19 mouse cellular contexts compared by ENCODE assay signal in genomic region chr7:3825599-3825998, GRCm38 (mm10). TPM values are rescaled to one million over a fixed set of nuclear protein-coding genes. Genes with fewer than 3 reads are reported as not detected.
DNase-seq lines count a peak whose midpoint lies in the region; ATAC-seq and TF ChIP-seq lines count a peak whose summit lies in the region.
"Not testable (repeated sequence)": the region's sequence is repeated elsewhere in the genome, so short reads cannot be mapped to it uniquely, and the experiment has no call there.
"Had no signal": no experiment of that assay in that cellular context is flagged by ENCODE, and none has a peak within 500 bp of the region (broad histone marks: within the 10 kb centered on the region; RNA-seq: fewer than 3 reads in every experiment).

TSS of gene Gm15448 (minus strand) at chr7:3825687.

- not testable (repeated sequence) for TF ChIP-seq CTCF in bone marrow, adult 2 months (IDR thresholded peaks at IDR 0.05; ENCODE audit: control insufficient read depth, insufficient read depth, low read length)

- TF ChIP-seq POLR2A in bone marrow, adult 2 months (IDR thresholded peaks at IDR 0.05; ENCODE audit: borderline replicate concordance, control insufficient read depth, low read depth, low read length) = not testable (repeated sequence)

- peak; percentile 35; the same call in 1 of the 2 replicates for ATAC-seq in granulocyte monocyte progenitor cell, adult 5-6 weeks (replicated peaks; ENCODE audit: poor library complexity, severe bottlenecking)
- ATAC-seq in megakaryocyte, adult 5-6 weeks (ENCODE audit: poor library complexity, severe bottlenecking) = peak; percentile 54
- ATAC-seq in neutrophil, adult 5-6 weeks (ENCODE audit: extremely low read depth, insufficient number of reproducible peaks, low FRiP score, poor library complexity, severe bottlenecking) = peak; percentile 66

- not testable (repeated sequence) for H3K4me3 ChIP-seq in bone marrow, adult 2 months (replicated peaks; ENCODE audit: control insufficient read depth, low read depth, low read length)

- peak; percentile 20 for DNase-seq in lung, postnatal 25 days (ENCODE audit: low spot score)
- peak; percentile 58 to 60 for DNase-seq in spleen, postnatal 36 days (ENCODE audit: low spot score in 2 of 2)

- H3K27ac ChIP-seq in bone marrow, adult 2 months (ENCODE audit: control insufficient read depth, insufficient read depth, low read depth, low read length, poor library complexity) = peak within 1 kb of the TSS; percentile 75

- WGBS in bone marrow, adult 2 months = 0% methylated on average over 1 of the region's 3 CpGs

- not testable (repeated sequence) for H3K4me1 ChIP-seq in bone marrow, adult 2 months (ENCODE audit: control insufficient read depth, insufficient read depth, low read length)

RNA-seq across cellular contexts. Expression of gene Gm15448, which starts in this region (rescaled TPM):
- 0.72 and 4.4 TPM in 2 replicates for polyA plus RNA-seq in bone marrow, adult 2 months (2011; ENCODE audit: insufficient read depth, insufficient read length, low replicate concordance, missing spikeins)
- not detected in 2 replicates for total RNA-seq in granulocyte monocyte progenitor cell, adult 5-6 weeks (2014; fragmentation: Nextera tagmentation)
- 0.52 TPM in 1 of 2 replicates, not detected in the other for total RNA-seq in granulocyte monocyte progenitor cell, adult 5-6 weeks (2017)
- total RNA-seq in megakaryocyte, adult 5-6 weeks (2015) = 18.7 and 22.7 TPM in 2 replicates
- 22.1 and 25.4 TPM in 2 replicates for total RNA-seq in megakaryocyte, adult 5-6 weeks (2017)
- 36.3 and 41.7 TPM in 2 replicates for total RNA-seq in neutrophil, adult 5-6 weeks (2017)
- total RNA-seq: adrenal gland, postnatal 14 days; forebrain, postnatal 0 days had no signal
- polyA plus RNA-seq: activated CD4-positive, CD25-positive, alpha-beta regulatory T cell, adult 4 months; cerebellum, adult 2 months; cortical plate, adult 2 months; embryonic facial prominence, embryonic 10.5 days; embryonic facial prominence, embryonic 12.5 days; embryonic facial prominence, embryonic 14.5 days; forebrain, embryonic 11.5 days; forebrain, embryonic 13.5 days; forebrain, embryonic 15.5 days; forebrain, postnatal 0 days; G1E; Patski had no signal

Comparison
In these comparisons a context has a peak if more than half of its experiments do, and no peak if none do; other contexts are left out.
1. RNA of gene Gm15448 (total RNA-seq): 36.3 to 41.7 TPM in neutrophil, adult 5-6 weeks and 18.7 to 25.4 TPM in megakaryocyte, adult 5-6 weeks; 0.52 TPM in granulocyte monocyte progenitor cell, adult 5-6 weeks; every median in the first group is over 10 times any median in the second.
2. Peak in ATAC-seq in granulocyte monocyte progenitor cell, adult 5-6 weeks; RNA of the gene not detected or under 1 TPM.
3. Peak in every context shown above with its lines, with median percentiles within 50 percentile points of each other: ATAC-seq.